Mouse (Mus musculus): Measurements from ENCODE around the gene Pepd. TPM values are rescaled to one million over a fixed set of nuclear protein-coding genes. Genes with fewer than 3 reads are reported as not detected.

The Pepd gene
- total and polyA plus RNA-seq, 2 experiments from 2014 or later: 60.0 to 64.5 TPM

DNA sequence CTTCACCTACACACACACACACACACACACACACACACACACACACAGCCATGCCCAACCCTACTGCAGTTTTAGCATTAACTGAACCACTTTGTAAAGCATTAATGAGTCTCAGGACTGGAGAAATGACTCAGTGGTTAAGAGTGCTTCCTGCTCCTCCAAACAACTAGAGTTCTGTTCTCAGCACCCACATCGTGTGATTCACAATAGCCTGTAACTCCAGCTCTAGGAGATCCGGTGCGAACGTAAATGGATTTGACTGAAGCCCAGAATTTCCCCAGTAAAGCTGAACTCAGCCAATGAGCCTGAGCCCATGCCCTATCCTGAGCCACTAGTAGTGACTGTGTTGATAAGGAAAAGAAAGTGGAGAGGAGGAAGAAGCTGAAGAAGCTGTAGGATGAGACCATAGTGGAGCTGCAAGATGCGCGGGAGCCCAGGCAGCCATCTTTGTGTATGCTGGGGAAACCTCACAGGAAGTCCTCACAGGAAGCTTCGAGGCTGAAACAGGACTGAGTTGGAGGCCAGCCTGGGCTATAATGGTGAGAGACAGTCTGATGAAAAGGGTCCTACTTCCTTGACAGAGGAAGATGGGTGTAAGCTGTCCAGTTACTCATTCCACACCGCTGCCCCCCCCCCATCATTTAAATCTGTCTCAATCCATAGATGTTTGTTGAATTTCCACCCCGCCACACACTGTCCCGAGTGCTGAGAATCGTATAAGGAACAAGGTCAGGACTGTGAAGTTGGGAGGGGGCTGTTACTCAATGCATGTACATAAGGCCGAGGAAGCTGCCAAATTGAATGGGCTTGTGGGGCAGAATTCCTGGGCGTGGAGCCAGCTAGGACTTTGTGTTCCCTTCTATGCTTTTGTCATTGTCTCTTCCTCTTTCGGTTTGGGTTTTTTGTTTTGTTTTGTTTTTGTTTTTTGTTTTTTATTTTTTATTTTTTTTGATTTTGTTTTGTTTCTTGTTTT, 152.4 kb downstream of the Pepd start:
- H3K9me3 ChIP-seq (ENCODE audit: low read length): no peaks in the 10 kb centered on the region
- ATAC-seq: no peak
- H3K9ac ChIP-seq (replicated peaks; ENCODE audit: low read length): no peak overlapping the region
- 59% methylated on average over 14 of the region's 14 CpGs for WGBS
- DNase-seq (ENCODE audit: low spot score): peak; percentile 73
- H3K4me2 ChIP-seq (ENCODE audit: low read depth, low read length): no peak overlapping the region
- TF ChIP-seq CTCF (IDR thresholded peaks at IDR 0.05; ENCODE audit: low read depth): no peak
- H3K4me1 ChIP-seq (ENCODE audit: insufficient read depth, low read length): 0 out of 2 replicates have a peak, but pooled peaks cover 5% of the 10 kb centered on the region
- no peaks in the 10 kb centered on the region for H3K36me3 ChIP-seq (ENCODE audit: insufficient read depth, low read length)
- H3K4me3 ChIP-seq (ENCODE audit: low read length): no peak overlapping the region
- H3K27me3 ChIP-seq (ENCODE audit: insufficient read depth, low read length): no peaks in the 10 kb centered on the region
- H3K27ac ChIP-seq: no peak overlapping the region

DNA sequence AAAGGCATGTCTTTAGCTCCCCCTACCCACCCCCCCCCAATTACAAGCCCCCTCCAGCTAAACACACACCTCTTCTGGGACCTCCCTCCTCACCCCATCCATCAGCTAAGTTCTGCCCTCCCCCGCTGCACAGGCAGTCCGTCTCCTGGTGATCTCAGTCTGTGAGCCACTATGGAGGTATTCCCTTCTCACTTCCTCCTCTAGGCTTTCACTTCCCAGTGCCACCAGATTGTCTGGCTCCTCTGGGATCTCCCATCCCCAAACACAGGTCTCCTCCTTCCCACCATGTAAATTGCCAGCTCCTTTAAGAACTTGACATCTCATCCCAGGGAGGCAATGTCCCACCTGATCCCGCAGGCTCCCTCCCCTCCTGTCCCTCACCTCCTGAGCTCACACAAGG, 153.8 kb downstream of the Pepd start:
- Histone ChIP-seq H3K36me3 (ENCODE audit: insufficient read depth, low read length) (no peaks in the 10 kb centered on the region), H3K27me3 (ENCODE audit: insufficient read depth, low read length) (no peaks in the 10 kb centered on the region), H3K4me1 (ENCODE audit: insufficient read depth, low read length) (0 out of 2 replicates have a peak, but pooled peaks cover 5% of the 10 kb centered on the region), H3K9ac (replicated peaks; ENCODE audit: low read length) (no peak overlapping the region), H3K4me2 (ENCODE audit: low read depth, low read length) (no peak overlapping the region), H3K9me3 (ENCODE audit: low read length) (no peaks in the 10 kb centered on the region), H3K4me3 (ENCODE audit: low read length) (no peak overlapping the region), H3K27ac (no peak overlapping the region)
- no peak for TF ChIP-seq CTCF (IDR thresholded peaks at IDR 0.05; ENCODE audit: low read depth)
- no peak for DNase-seq (ENCODE audit: low spot score)
- WGBS: 71% methylated on average over 3 of the region's 3 CpGs
- no peak for ATAC-seq

DNA sequence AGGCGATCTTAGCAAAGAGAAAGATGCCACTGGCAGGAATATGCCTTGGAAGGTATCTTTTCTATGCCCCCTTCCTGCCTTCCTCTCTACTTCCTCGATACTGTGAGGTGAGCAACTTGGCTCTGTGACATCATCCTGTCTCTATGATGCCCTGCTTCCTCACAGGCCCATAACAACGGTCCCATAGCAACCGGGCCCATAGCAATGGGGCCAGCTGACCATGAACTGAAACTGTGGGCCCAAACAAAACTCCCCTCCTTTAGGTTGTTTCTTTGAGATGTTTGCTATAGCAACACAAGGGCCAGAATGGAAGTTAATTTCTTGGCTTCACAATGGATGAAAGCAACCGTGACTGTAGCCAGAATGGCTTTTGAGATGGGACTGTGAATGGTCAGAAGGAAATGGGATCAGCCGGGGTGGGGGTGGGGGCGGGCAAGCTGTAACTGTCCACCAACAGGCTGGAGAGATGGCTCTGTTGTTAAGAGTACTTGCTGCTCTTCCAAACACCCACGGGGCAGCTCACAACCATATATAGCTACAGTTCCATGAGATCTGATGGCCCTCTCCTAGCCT, 154.5 kb downstream of the Pepd start:
- no peak for TF ChIP-seq CTCF (IDR thresholded peaks at IDR 0.05; ENCODE audit: low read depth)
- Histone ChIP-seq H3K9ac (replicated peaks; ENCODE audit: low read length) (no peak overlapping the region), H3K9me3 (ENCODE audit: low read length) (no peaks in the 10 kb centered on the region), H3K27ac (no peak overlapping the region), H3K36me3 (ENCODE audit: insufficient read depth, low read length) (no peaks in the 10 kb centered on the region), H3K4me1 (ENCODE audit: insufficient read depth, low read length) (0 out of 2 replicates have a peak, but pooled peaks cover 5% of the 10 kb centered on the region), H3K27me3 (ENCODE audit: insufficient read depth, low read length) (no peaks in the 10 kb centered on the region), H3K4me3 (ENCODE audit: low read length) (no peak overlapping the region), H3K4me2 (ENCODE audit: low read depth, low read length) (no peak overlapping the region)
- peak; percentile 48 for DNase-seq (ENCODE audit: low spot score)
- WGBS: 34% methylated on average over 8 of the region's 8 CpGs
- ATAC-seq: peak; percentile 87

DNA sequence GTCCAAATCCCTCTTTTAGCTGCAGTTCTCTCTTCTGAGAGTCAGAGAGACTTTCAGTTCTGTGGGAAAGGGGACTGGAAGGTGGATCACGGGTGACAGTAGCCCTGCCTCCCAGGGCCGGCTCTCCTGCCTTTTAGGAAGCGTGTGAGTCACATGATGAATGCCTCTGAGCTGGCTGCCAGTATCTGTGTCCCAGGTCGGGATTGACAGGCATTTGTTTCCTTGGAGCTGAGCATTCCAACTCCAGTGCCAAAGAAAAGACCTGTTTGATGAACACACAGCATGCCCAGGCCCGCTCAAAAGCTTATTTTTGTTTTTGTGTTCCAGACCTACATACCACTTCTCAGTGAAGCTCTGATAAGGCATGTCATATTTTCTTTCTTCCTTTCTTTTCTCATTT, 164.5 kb downstream of the Pepd start:
- DNase-seq (ENCODE audit: low spot score): peak; percentile 21
- WGBS: 21% methylated on average over 5 of the region's 5 CpGs
- ATAC-seq: no peak

DNA sequence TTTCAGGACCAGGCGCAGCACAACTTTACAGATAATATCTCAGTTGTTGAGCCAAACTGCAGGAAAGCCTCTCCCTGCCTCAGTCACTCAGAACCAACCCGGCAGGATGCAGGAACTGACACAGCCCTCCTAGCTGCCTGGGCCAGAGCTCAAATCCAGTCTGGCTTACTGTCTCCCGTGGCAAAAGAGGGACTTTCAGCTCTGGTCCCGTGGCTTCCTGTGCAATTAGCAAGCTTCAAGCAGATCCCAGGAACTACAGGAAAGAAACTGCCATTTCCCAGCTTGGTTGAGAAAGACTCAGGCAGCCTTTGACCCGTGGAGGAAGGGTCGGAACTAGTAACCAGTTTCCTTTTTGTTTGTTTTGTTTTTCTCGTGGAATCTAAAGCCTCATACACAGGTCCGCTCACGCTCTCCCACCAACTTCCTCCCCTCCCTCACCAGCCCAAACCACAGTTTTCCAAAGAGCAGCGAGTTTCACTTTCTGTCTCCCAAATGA, 168.7 kb downstream of the Pepd start:
- no peak overlapping the region for H3K9ac ChIP-seq (replicated peaks; ENCODE audit: low read length)
- 50% methylated on average over 10 of the region's 10 CpGs for WGBS
- no peak overlapping the region for H3K4me2 ChIP-seq (ENCODE audit: low read depth, low read length)
- H3K36me3 ChIP-seq (ENCODE audit: insufficient read depth, low read length): no peaks in the 10 kb centered on the region
- peak overlapping the region; percentile 32; the same call in 1 of the 2 replicates for H3K27ac ChIP-seq
- H3K9me3 ChIP-seq (ENCODE audit: low read length): no peaks in the 10 kb centered on the region
- ATAC-seq: no peak
- DNase-seq (ENCODE audit: low spot score): no peak
- no peaks in the 10 kb centered on the region for H3K4me1 ChIP-seq (ENCODE audit: insufficient read depth, low read length)
- TF ChIP-seq CTCF (IDR thresholded peaks at IDR 0.05; ENCODE audit: low read depth): no peak
- no peak overlapping the region for H3K4me3 ChIP-seq (ENCODE audit: low read length)
- H3K27me3 ChIP-seq (ENCODE audit: insufficient read depth, low read length): no peaks in the 10 kb centered on the region

More for the DNA sequence above, 164.5 kb downstream of the Pepd start:
- Histone ChIP-seq H3K4me1 (ENCODE audit: insufficient read depth, low read length) (no peaks in the 10 kb centered on the region), H3K9ac (replicated peaks; ENCODE audit: low read length) (no peak overlapping the region), H3K27ac (no peak overlapping the region), H3K9me3 (ENCODE audit: low read length) (no peaks in the 10 kb centered on the region), H3K36me3 (ENCODE audit: insufficient read depth, low read length) (no peaks in the 10 kb centered on the region), H3K4me3 (ENCODE audit: low read length) (no peak overlapping the region), H3K4me2 (ENCODE audit: low read depth, low read length) (no peak overlapping the region), H3K27me3 (ENCODE audit: insufficient read depth, low read length) (no peaks in the 10 kb centered on the region)
- TF ChIP-seq CTCF (IDR thresholded peaks at IDR 0.05; ENCODE audit: low read depth): no peak

DNA sequence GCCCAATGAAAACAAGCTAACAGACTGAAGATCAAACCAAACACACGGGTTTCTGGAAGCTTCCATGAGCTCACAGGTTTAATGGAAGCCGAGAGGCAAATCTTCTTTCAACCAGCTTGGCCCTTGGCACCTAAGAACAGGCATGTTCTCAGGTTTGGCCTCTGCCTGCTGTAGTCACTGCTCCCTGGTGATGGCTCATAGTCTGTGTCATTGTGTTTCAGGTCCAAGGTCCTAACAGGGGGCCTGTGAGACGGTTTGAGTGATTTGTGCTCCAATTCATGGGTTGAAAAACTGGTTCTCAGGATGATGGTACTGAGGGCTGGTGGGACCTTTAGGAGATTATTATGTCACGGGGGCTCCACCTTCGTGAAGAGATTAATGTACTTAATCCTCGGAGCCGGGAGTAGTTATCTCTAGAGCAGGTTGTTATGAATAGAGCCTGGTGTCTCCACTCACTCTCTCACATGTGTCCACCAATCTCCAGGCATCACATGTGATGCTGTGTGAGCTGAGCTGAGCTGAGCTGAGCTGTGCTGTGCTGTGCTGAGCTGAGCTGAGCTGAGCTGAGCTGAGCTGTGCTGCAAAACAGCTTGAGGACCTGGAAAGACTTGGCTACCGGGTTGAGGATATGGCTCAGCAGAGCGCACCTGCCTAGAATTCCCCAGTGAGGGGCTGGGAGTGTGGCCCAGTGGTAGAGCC, 169.4 kb downstream of the Pepd start:
- Histone ChIP-seq H3K4me3 (ENCODE audit: low read length) (no peak overlapping the region), H3K36me3 (ENCODE audit: insufficient read depth, low read length) (no peaks in the 10 kb centered on the region), H3K9ac (replicated peaks; ENCODE audit: low read length) (no peak overlapping the region), H3K27ac (peak overlapping the region; percentile 32; the same call in 1 of the 2 replicates), H3K9me3 (ENCODE audit: low read length) (no peaks in the 10 kb centered on the region), H3K4me1 (ENCODE audit: insufficient read depth, low read length) (peaks cover 6% of the 10 kb centered on the region; the same call in 1 of the 2 replicates), H3K27me3 (ENCODE audit: insufficient read depth, low read length) (no peaks in the 10 kb centered on the region), H3K4me2 (ENCODE audit: low read depth, low read length) (no peak overlapping the region)
- no peak for TF ChIP-seq CTCF (IDR thresholded peaks at IDR 0.05; ENCODE audit: low read depth)
- no peak for DNase-seq (ENCODE audit: low spot score)
- ATAC-seq: no peak
- 76% methylated on average over 9 of the region's 9 CpGs for WGBS
